ENCODE assay signal across 16 mouse cellular contexts in genomic region chr4:127083131-127083530, GRCm38 (mm10).
"Had no signal": no experiment of that assay in that cellular context is flagged by ENCODE, and none has a peak within 500 bp of the region (broad histone marks: within the 10 kb centered on the region; RNA-seq: fewer than 3 reads in every experiment).

No protein-coding gene starts in this region.

- H3K27ac ChIP-seq: neural tube, embryonic 13.5 days; neural tube, embryonic 15.5 days; stomach, embryonic 15.5 days; stomach, postnatal 0 days had no signal

- H3K9me3 ChIP-seq: neural tube, embryonic 13.5 days; neural tube, embryonic 15.5 days; stomach, embryonic 15.5 days had no signal

- H3K4me2 ChIP-seq: neural tube, embryonic 13.5 days; neural tube, embryonic 15.5 days; stomach, embryonic 15.5 days had no signal

- H3K27me3 ChIP-seq: neural tube, embryonic 13.5 days; neural tube, embryonic 15.5 days; stomach, embryonic 15.5 days had no signal

- H3K9ac ChIP-seq: neural tube, embryonic 13.5 days; neural tube, embryonic 15.5 days; stomach, embryonic 15.5 days had no signal

- H3K36me3 ChIP-seq: stomach, embryonic 15.5 days had no signal

- DNase-seq: retina, postnatal 1 day; right cerebral cortex, adult 18-20 months; right cerebral cortex, postnatal 14 days; right cerebral cortex, postnatal 25 days; right cerebral cortex, postnatal 4 days; spleen, adult 18-20 months; thymus, adult 18-20 months; thymus, adult 2 months; thymus, postnatal 14 days; thymus, postnatal 25 days; thymus, postnatal 36 days; thymus, postnatal 4 days had no signal

- H3K4me3 ChIP-seq: neural tube, embryonic 13.5 days; neural tube, embryonic 15.5 days; stomach, embryonic 15.5 days had no signal
